Mouse (Mus musculus) fibroblast of lung, adult 2 months (primary cell): ENCODE measurements around the gene Lamb3.
A peak's percentile ranks its signal among the peaks of the same experiment; 100 is the strongest.
"Not testable (repeated sequence)": the region's sequence is repeated elsewhere in the genome, so short reads cannot be mapped to it uniquely, and the experiment has no call there.

Experiments
- DNase-seq: peaks from one replicate; pipeline ENCODE4 v3.0.0-alpha.2; 2011; ENCODE audit warnings: low read depth

Lamb3 gene

GRCm38 (mm10) chr1:193244235-193244634 lies 36.7 kb downstream of the Lamb3 start:
- DNase-seq = no peak

GRCm38 (mm10) chr1:193250026-193250425 lies 42.5 kb downstream of the Lamb3 start:
- no peak for DNase-seq

GRCm38 (mm10) chr1:193251386-193251785 lies 43.9 kb downstream of the Lamb3 start:
- DNase-seq = no peak

GRCm38 (mm10) chr1:193252616-193253015 lies 45.1 kb downstream of the Lamb3 start:
- DNase-seq = no peak

GRCm38 (mm10) chr1:193253895-193254294 lies 46.4 kb downstream of the Lamb3 start:
- DNase-seq = not testable (repeated sequence)

- no peak for DNase-seq
Observed at GRCm38 (mm10) chr1:193255032-193255431, 47.5 kb downstream of the Lamb3 start.

- no peak for DNase-seq
Observed at GRCm38 (mm10) chr1:193255488-193256288, 48.2 kb downstream of the Lamb3 start.

- DNase-seq = no peak
Observed at GRCm38 (mm10) chr1:193256289-193256577, 48.7 kb downstream of the Lamb3 start.

- no peak for DNase-seq
Observed at GRCm38 (mm10) chr1:193256621-193257098, 49.2 kb downstream of the Lamb3 start.

GRCm38 (mm10) chr1:193259559-193259958 lies 52.1 kb downstream of the Lamb3 start:
- no peak for DNase-seq

GRCm38 (mm10) chr1:193261897-193262548 lies 54.5 kb downstream of the Lamb3 start:
- no peak for DNase-seq

GRCm38 (mm10) chr1:193263026-193263907 lies 55.8 kb downstream of the Lamb3 start:
- peak; percentile 77 for DNase-seq

- no peak for DNase-seq
Observed at GRCm38 (mm10) chr1:193263955-193264598, 56.6 kb downstream of the Lamb3 start, which contains the start of gene Hsd11b1. Gene Hsd11b1, minus strand, starts transcription at chr1:193264075.

- DNase-seq = no peak
Observed at GRCm38 (mm10) chr1:193265734-193266133, 58.2 kb downstream of the Lamb3 start.

GRCm38 (mm10) chr1:193270965-193271763 lies 63.7 kb downstream of the Lamb3 start:
- DNase-seq = no peak

GRCm38 (mm10) chr1:193272137-193272915 lies 64.8 kb downstream of the Lamb3 start:
- no peak for DNase-seq

GRCm38 (mm10) chr1:193272916-193273601 lies 65.6 kb downstream of the Lamb3 start, which contains the start of gene G0s2:
Gene G0s2, minus strand, starts transcription at chr1:193273217.
- DNase-seq = no peak

GRCm38 (mm10) chr1:193274407-193275071 lies 67.0 kb downstream of the Lamb3 start:
- DNase-seq = peak; percentile 66
